Mouse (Mus musculus): ENCODE data around the gene Trove2. TPM values are rescaled to one million over a fixed set of nuclear protein-coding genes. Genes with fewer than 3 reads are reported as not detected.

Trove2 gene
- polyA plus RNA-seq, 1 experiment from 2014 or later = 8.9 TPM

GRCm38 (mm10) chr1:143710627-143710976 lies 66.3 kb downstream of the Trove2 start:
- H3K36me3 ChIP-seq (ENCODE audit: control insufficient read depth, insufficient read depth, low read length) = no peaks in the 10 kb centered on the region
- H3K4me1 ChIP-seq (replicated peaks; ENCODE audit: control insufficient read depth, insufficient read depth) = no peaks in the 10 kb centered on the region
- H3K9me3 ChIP-seq (ENCODE audit: control insufficient read depth, low read length) = no peaks in the 10 kb centered on the region
- no peak overlapping the region for H3K27ac ChIP-seq (replicated peaks)
- no peak for ATAC-seq (ENCODE audit: low FRiP score, low TSS enrichment)
- no peaks in the 10 kb centered on the region for H3K27me3 ChIP-seq (ENCODE audit: control insufficient read depth, insufficient read depth, low read length)
- H3K4me3 ChIP-seq (ENCODE audit: low read depth, low read length) = no peak overlapping the region
- H3K4me2 ChIP-seq (replicated peaks; ENCODE audit: low read depth) = no peak overlapping the region
- TF ChIP-seq CTCF (IDR thresholded peaks at IDR 0.05; ENCODE audit: low read depth) (no peak), EP300 (optimal IDR thresholded peaks at IDR 0.05) (no peak)
- no peak overlapping the region for H3K9ac ChIP-seq (ENCODE audit: low read length)
- no peak for DNase-seq (ENCODE audit: low spot score)
- 45% methylated on average over 5 of the region's 5 CpGs for WGBS

- 62% methylated on average over 7 of the region's 7 CpGs for WGBS
- Histone ChIP-seq H3K27me3 (ENCODE audit: control insufficient read depth, insufficient read depth, low read length) (no peaks in the 10 kb centered on the region), H3K4me3 (ENCODE audit: low read depth, low read length) (no peak overlapping the region), H3K36me3 (ENCODE audit: control insufficient read depth, insufficient read depth, low read length) (no peaks in the 10 kb centered on the region), H3K9me3 (ENCODE audit: control insufficient read depth, low read length) (no peaks in the 10 kb centered on the region), H3K4me2 (replicated peaks; ENCODE audit: low read depth) (no peak overlapping the region), H3K9ac (ENCODE audit: low read length) (no peak overlapping the region), H3K27ac (replicated peaks) (no peak overlapping the region), H3K4me1 (replicated peaks; ENCODE audit: control insufficient read depth, insufficient read depth) (no peaks in the 10 kb centered on the region)
- TF ChIP-seq EP300 (optimal IDR thresholded peaks at IDR 0.05) = no peak
- ATAC-seq (ENCODE audit: low FRiP score, low TSS enrichment) (peak; percentile 56; the same call in 1 of the 2 replicates), DNase-seq (ENCODE audit: low spot score) (no peak)
Observed at GRCm38 (mm10) chr1:143709966-143710626, 66.8 kb downstream of the Trove2 start.

- no peaks in the 10 kb centered on the region for H3K36me3 ChIP-seq (ENCODE audit: control insufficient read depth, insufficient read depth, low read length)
- H3K4me3 ChIP-seq (ENCODE audit: low read depth, low read length) = no peak overlapping the region
- ATAC-seq (ENCODE audit: low FRiP score, low TSS enrichment) (no peak), DNase-seq (ENCODE audit: low spot score) (no peak)
- WGBS = 64% methylated on average over 6 of the region's 6 CpGs
- H3K9ac ChIP-seq (ENCODE audit: low read length) = no peak overlapping the region
- H3K27ac ChIP-seq (replicated peaks) = no peak overlapping the region
- no peak for TF ChIP-seq CTCF (IDR thresholded peaks at IDR 0.05; ENCODE audit: low read depth)
- H3K4me1 ChIP-seq (replicated peaks; ENCODE audit: control insufficient read depth, insufficient read depth) = no peaks in the 10 kb centered on the region
- H3K9me3 ChIP-seq (ENCODE audit: control insufficient read depth, low read length) = no peaks in the 10 kb centered on the region
- H3K27me3 ChIP-seq (ENCODE audit: control insufficient read depth, insufficient read depth, low read length) = no peaks in the 10 kb centered on the region
- H3K4me2 ChIP-seq (replicated peaks; ENCODE audit: low read depth) = no peak overlapping the region
Observed at GRCm38 (mm10) chr1:143708361-143708760, 68.5 kb downstream of the Trove2 start.

- ATAC-seq (ENCODE audit: low FRiP score, low TSS enrichment) = no peak
- WGBS = 43% methylated on average over 4 of the region's 4 CpGs
- no peak for DNase-seq (ENCODE audit: low spot score)
- Histone ChIP-seq H3K4me3 (ENCODE audit: low read depth, low read length) (no peak overlapping the region), H3K9ac (ENCODE audit: low read length) (no peak overlapping the region), H3K36me3 (ENCODE audit: control insufficient read depth, insufficient read depth, low read length) (no peaks in the 10 kb centered on the region), H3K27me3 (ENCODE audit: control insufficient read depth, insufficient read depth, low read length) (no peaks in the 10 kb centered on the region), H3K9me3 (ENCODE audit: control insufficient read depth, low read length) (no peaks in the 10 kb centered on the region), H3K4me2 (replicated peaks; ENCODE audit: low read depth) (no peak overlapping the region), H3K4me1 (replicated peaks; ENCODE audit: control insufficient read depth, insufficient read depth) (no peaks in the 10 kb centered on the region), H3K27ac (replicated peaks) (no peak overlapping the region)
- TF ChIP-seq EP300 (optimal IDR thresholded peaks at IDR 0.05) (no peak), CTCF (IDR thresholded peaks at IDR 0.05; ENCODE audit: low read depth) (no peak)
Observed at GRCm38 (mm10) chr1:143707006-143707405, 69.9 kb downstream of the Trove2 start.

DNA sequence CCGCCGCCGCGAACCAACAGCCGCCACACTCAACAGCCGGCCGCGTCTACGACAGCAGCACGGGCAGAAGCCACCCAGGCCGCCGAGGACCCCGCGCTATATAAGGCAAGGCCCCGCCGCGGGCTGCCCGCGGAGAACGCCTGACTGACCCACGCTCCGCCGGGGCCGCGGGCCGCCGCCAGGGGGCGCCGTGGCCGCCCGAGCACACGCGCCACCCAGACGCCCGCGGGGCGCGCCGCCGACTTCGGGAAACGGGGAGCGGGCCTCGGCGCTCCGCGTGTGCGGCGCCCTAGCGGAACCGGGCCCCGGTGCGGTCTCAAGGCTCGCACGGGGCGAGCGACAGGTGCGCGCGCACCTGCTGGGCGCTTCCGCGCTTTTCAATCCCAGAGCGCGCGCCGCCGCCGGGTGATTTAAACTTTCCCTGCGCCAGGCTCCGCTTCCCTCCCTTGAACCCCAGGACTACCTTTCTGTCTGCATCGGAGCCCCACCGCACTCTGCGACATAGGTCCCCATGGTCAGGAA lies 74.1 kb downstream of the Trove2 start, which contains the start of gene Cdc73:
TSS of gene Cdc73 (minus strand) at position 153 of the 522 bp plus-strand sequence.
- H3K4me2 ChIP-seq (replicated peaks; ENCODE audit: low read depth) = peak within 1 kb of the TSS; percentile 86
- peak; percentile 99 for ATAC-seq (ENCODE audit: low FRiP score, low TSS enrichment)
- 0 out of 2 replicates have a peak, but pooled peaks cover 4% of the 10 kb centered on the region for H3K36me3 ChIP-seq (ENCODE audit: control insufficient read depth, insufficient read depth, low read length)
- H3K27me3 ChIP-seq (ENCODE audit: control insufficient read depth, insufficient read depth, low read length) = no peaks in the 10 kb centered on the region
- H3K9me3 ChIP-seq (ENCODE audit: control insufficient read depth, low read length) = no peaks in the 10 kb centered on the region
- H3K4me3 ChIP-seq (ENCODE audit: low read depth, low read length) = peak within 1 kb of the TSS; percentile 82
- under 1% methylated on average over 67 of the region's 74 CpGs for WGBS
- peak within 1 kb of the TSS; percentile 97 for H3K27ac ChIP-seq (replicated peaks)
- peak; percentile 93 for DNase-seq (ENCODE audit: low spot score)
- no peaks in the 10 kb centered on the region for H3K4me1 ChIP-seq (replicated peaks; ENCODE audit: control insufficient read depth, insufficient read depth)
- peak within 1 kb of the TSS; percentile 93 for H3K9ac ChIP-seq (ENCODE audit: low read length)
- no peak for TF ChIP-seq EP300 (optimal IDR thresholded peaks at IDR 0.05)
- peak; percentile 57 for TF ChIP-seq CTCF (IDR thresholded peaks at IDR 0.05; ENCODE audit: low read depth)

GRCm38 (mm10) chr1:143702141-143702740 lies 74.6 kb downstream of the Trove2 start:
- TF ChIP-seq CTCF (IDR thresholded peaks at IDR 0.05; ENCODE audit: low read depth) = no peak; the same call in 1 of the 2 replicates
- no peak for TF ChIP-seq EP300 (optimal IDR thresholded peaks at IDR 0.05)
- Histone ChIP-seq H3K27me3 (ENCODE audit: control insufficient read depth, insufficient read depth, low read length) (no peaks in the 10 kb centered on the region), H3K27ac (replicated peaks) (peak overlapping the region; percentile 97), H3K9ac (ENCODE audit: low read length) (peak overlapping the region; percentile 93), H3K4me3 (ENCODE audit: low read depth, low read length) (peak overlapping the region; percentile 82), H3K9me3 (ENCODE audit: control insufficient read depth, low read length) (no peaks in the 10 kb centered on the region), H3K4me2 (replicated peaks; ENCODE audit: low read depth) (peak overlapping the region; percentile 78), H3K36me3 (ENCODE audit: control insufficient read depth, insufficient read depth, low read length) (0 out of 2 replicates have a peak, but pooled peaks cover 4% of the 10 kb centered on the region), H3K4me1 (replicated peaks; ENCODE audit: control insufficient read depth, insufficient read depth) (no peaks in the 10 kb centered on the region)
- DNase-seq (ENCODE audit: low spot score) = peak; percentile 46
- peak; percentile 76 for ATAC-seq (ENCODE audit: low FRiP score, low TSS enrichment)
- under 1% methylated on average over 46 of the region's 48 CpGs for WGBS

Data from stomach, postnatal 0 days (tissue).